ENCODE assay signal across 25 mouse cellular contexts in the genomic region with DNA sequence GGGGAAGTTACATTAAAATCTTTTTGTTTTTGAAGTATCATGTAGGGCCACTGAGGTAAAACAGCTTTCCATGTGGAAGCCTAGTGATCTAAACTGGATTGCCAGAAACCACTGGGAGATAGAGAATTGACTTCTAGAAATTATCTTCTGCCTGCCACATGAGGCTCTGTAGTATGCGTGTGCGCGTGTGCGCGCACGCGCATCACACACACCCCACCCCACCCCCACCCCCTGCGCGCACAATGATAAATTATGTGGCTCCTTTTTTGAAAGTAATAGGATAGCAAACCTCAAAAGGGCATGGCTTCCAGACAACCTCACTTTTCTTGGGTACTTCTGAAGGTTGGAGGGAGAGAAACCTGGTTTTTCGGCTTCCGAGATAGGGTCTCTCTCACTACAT. TPM values are rescaled to one million over a fixed set of nuclear protein-coding genes. Genes with fewer than 3 reads are reported as not detected.
"Had no signal": no experiment of that assay in that cellular context is flagged by ENCODE, and none has a peak within 500 bp of the region (broad histone marks: within the 10 kb centered on the region; RNA-seq: fewer than 3 reads in every experiment).

No protein-coding gene starts in this region.

- H3K4me2 ChIP-seq: lung, embryonic 15.5 days; midbrain, embryonic 11.5 days; midbrain, embryonic 13.5 days; midbrain, embryonic 15.5 days; neural tube, embryonic 12.5 days; stomach, embryonic 15.5 days had no signal

- H3K9me3 ChIP-seq: lung, embryonic 15.5 days; midbrain, embryonic 13.5 days; midbrain, embryonic 15.5 days; neural tube, embryonic 12.5 days; stomach, embryonic 15.5 days had no signal

- ATAC-seq: lung, postnatal 0 days; midbrain, embryonic 13.5 days; midbrain, embryonic 15.5 days had no signal

- H3K4me3 ChIP-seq: lung, embryonic 15.5 days; megakaryocyte, embryonic 14.5 days; midbrain, embryonic 13.5 days; midbrain, embryonic 15.5 days; neural tube, embryonic 12.5 days; stomach, embryonic 15.5 days had no signal

- H3K4me1 ChIP-seq: lung, embryonic 15.5 days; midbrain, embryonic 15.5 days; neural tube, embryonic 12.5 days; stomach, embryonic 15.5 days had no signal

- H3K27ac ChIP-seq: lung, embryonic 15.5 days; macrophage; midbrain, embryonic 13.5 days; midbrain, embryonic 15.5 days; neural tube, embryonic 12.5 days; stomach, embryonic 15.5 days; stomach, postnatal 0 days had no signal

- H3K36me3 ChIP-seq: lung, embryonic 15.5 days; midbrain, embryonic 13.5 days; midbrain, embryonic 15.5 days; stomach, embryonic 15.5 days had no signal

- H3K27me3 ChIP-seq: lung, embryonic 15.5 days; neural tube, embryonic 12.5 days; stomach, embryonic 15.5 days had no signal

- DNase-seq: lung, adult 18-20 months; lung, postnatal 14 days; lung, postnatal 36 days; right cerebral cortex, postnatal 14 days; thymus, adult 2 months; thymus, postnatal 25 days; thymus, postnatal 4 days had no signal

- H3K9ac ChIP-seq: lung, embryonic 15.5 days; midbrain, embryonic 13.5 days; midbrain, embryonic 15.5 days; neural tube, embryonic 12.5 days; stomach, embryonic 15.5 days had no signal

RNA-seq across cellular contexts. Expression of a gene that starts 2.8 kb away (rescaled TPM):
- total RNA-seq: megakaryocyte progenitor cell, adult 5-6 weeks; midbrain, postnatal 0 days; neutrophil, adult 5-6 weeks had no signal
- polyA plus RNA-seq: lung, postnatal 0 days; macrophage; midbrain, embryonic 11.5 days; midbrain, embryonic 13.5 days; midbrain, embryonic 15.5 days; midbrain, postnatal 0 days; neural tube, embryonic 12.5 days; neural tube, embryonic 14.5 days; stomach, postnatal 0 days had no signal

RNA-seq across cellular contexts. Expression of a gene that starts 13.6 kb away (rescaled TPM):
- total RNA-seq: megakaryocyte progenitor cell, adult 5-6 weeks; midbrain, postnatal 0 days; monocyte, adult 5-6 weeks; neutrophil, adult 5-6 weeks had no signal
- polyA plus RNA-seq: lung, embryonic 15.5 days; macrophage; midbrain, embryonic 11.5 days; midbrain, embryonic 13.5 days; midbrain, embryonic 15.5 days; midbrain, postnatal 0 days; neural tube, embryonic 14.5 days; spleen, adult 2 months; stomach, postnatal 0 days; testis, adult 2 months; thymus, adult 2 months; urinary bladder, adult 2 months had no signal
